Mouse (Mus musculus): ENCODE measurements around the gene Notum.

Notum gene

GRCm38 (mm10) chr11:120633520-120634343 lies 27.2 kb downstream of the Notum start, which contains the start of gene Mafg:
Mafg (minus strand) TSS chr11:120633600.
- in situ Hi-C loops (cut with MboI, MseI): no loop called here

- in situ Hi-C loops (cut with MboI, MseI): no loop called here
These were observed 28.1 kb downstream of the Notum start for GRCm38 (mm10) chr11:120632559-120633519.

GRCm38 (mm10) chr11:120631726-120632448 lies 29.1 kb downstream of the Notum start:
- in situ Hi-C loops (cut with MboI, MseI): no loop called here

- in situ Hi-C loops (cut with MboI, MseI): no loop called here
These were observed 29.9 kb downstream of the Notum start for GRCm38 (mm10) chr11:120630881-120631725.

GRCm38 (mm10) chr11:120630401-120630871 lies 30.5 kb downstream of the Notum start:
- in situ Hi-C loops (cut with MboI, MseI): no loop called here

- in situ Hi-C loops (cut with MboI, MseI): loop anchor here (10.0 kb wide), 1 partner anchor 85 kb away; the partner anchor contains the start of genes Cenpx and Lrrc45
These were observed 31.1 kb downstream of the Notum start for GRCm38 (mm10) chr11:120629911-120630310.

- in situ Hi-C loops (cut with MboI, MseI): loop anchor here (10.0 kb wide), 1 partner anchor 85 kb away; the partner anchor contains the start of genes Cenpx and Lrrc45
These were observed 31.6 kb downstream of the Notum start for GRCm38 (mm10) chr11:120629341-120629730.

- in situ Hi-C loops (cut with MboI, MseI): loop anchor here (10.0 kb wide), 1 partner anchor 86 kb away; the partner anchor contains the start of genes Cenpx and Lrrc45
These were observed 32.2 kb downstream of the Notum start for GRCm38 (mm10) chr11:120628601-120629340.

GRCm38 (mm10) chr11:120627468-120628300 lies 33.3 kb downstream of the Notum start:
- in situ Hi-C loops (cut with MboI, MseI): loop anchor here (10.0 kb wide), 1 partner anchor 87 kb away; the partner anchor contains the start of genes Cenpx and Lrrc45

GRCm38 (mm10) chr11:120626785-120627467 lies 34.0 kb downstream of the Notum start:
- in situ Hi-C loops (cut with MboI, MseI): loop anchor here (10.0 kb wide), 1 partner anchor 88 kb away; the partner anchor contains the start of genes Cenpx and Lrrc45

- in situ Hi-C loops (cut with MboI, MseI): loop anchor here (10.0 kb wide), 1 partner anchor 90 kb away; the partner anchor contains the start of genes Cenpx and Lrrc45
These were observed 35.7 kb downstream of the Notum start, which contains the start of gene Sirt7 for GRCm38 (mm10) chr11:120625152-120625775. Sirt7 (minus strand) TSS chr11:120625240.

GRCm38 (mm10) chr11:120624680-120625111 lies 36.3 kb downstream of the Notum start:
- in situ Hi-C loops (cut with MboI, MseI): loop anchor here (10.0 kb wide), 1 partner anchor 90 kb away; the partner anchor contains the start of genes Cenpx and Lrrc45

GRCm38 (mm10) chr11:120623961-120624679 lies 36.9 kb downstream of the Notum start:
- in situ Hi-C loops (cut with MboI, MseI): loop anchor here (10.0 kb wide), 1 partner anchor 91 kb away; the partner anchor contains the start of genes Cenpx and Lrrc45

- in situ Hi-C loops (cut with MboI, MseI): loop anchor here (10.0 kb wide), 1 partner anchor 92 kb away; the partner anchor contains the start of genes Cenpx and Lrrc45
These were observed 38.2 kb downstream of the Notum start for GRCm38 (mm10) chr11:120622805-120623204.

- in situ Hi-C loops (cut with MboI, MseI): loop anchor here (10.0 kb wide), 1 partner anchor 95 kb away; the partner anchor contains the start of genes Cenpx and Lrrc45
These were observed 40.8 kb downstream of the Notum start for GRCm38 (mm10) chr11:120620195-120620594.

Measured in T-helper 2 cell (primary cell).